ENCODE assay signal across 16 mouse cellular contexts in genomic region chr7:143300037-143300436, GRCm38 (mm10).
A peak's percentile ranks its signal among the peaks of the same experiment; 100 is the strongest.
DNase-seq lines count a peak whose midpoint lies in the region; ATAC-seq lines count a peak whose summit lies in the region.
"Had no signal": no experiment of that assay in that cellular context is flagged by ENCODE, and none has a peak within 500 bp of the region (broad histone marks: within the 10 kb centered on the region; RNA-seq: fewer than 3 reads in every experiment).

No protein-coding gene starts in this region.

- H3K9me3 ChIP-seq in forebrain, embryonic 10.5 days = peaks cover 17% of the 10 kb centered on the region
- H3K9me3 ChIP-seq in forebrain, embryonic 15.5 days = no peaks in the 10 kb centered on the region
- H3K9me3 ChIP-seq in kidney, embryonic 14.5 days (ENCODE audit: control insufficient read depth, low read length) = peaks cover 9% of the 10 kb centered on the region
- no peaks in the 10 kb centered on the region for H3K9me3 ChIP-seq in embryonic facial prominence, embryonic 11.5 days (replicated peaks; ENCODE audit: control insufficient read depth, low read length)
- H3K9me3 ChIP-seq in limb, embryonic 12.5 days = peaks cover 8% of the 10 kb centered on the region

- H3K27ac ChIP-seq in forebrain, embryonic 10.5 days = peak overlapping the region; percentile 72
- H3K27ac ChIP-seq in forebrain, embryonic 15.5 days (replicated peaks) = no peak overlapping the region
- H3K27ac ChIP-seq in kidney, embryonic 14.5 days (ENCODE audit: low read depth, low read length) = peak overlapping the region; percentile 15; the same call in 1 of the 2 replicates
- H3K27ac ChIP-seq in embryonic facial prominence, embryonic 11.5 days (replicated peaks; ENCODE audit: low read depth, low read length) = peak overlapping the region; percentile 60
- peak overlapping the region; percentile 81 for H3K27ac ChIP-seq in limb, embryonic 12.5 days
- H3K27ac ChIP-seq: layer of hippocampus, adult 2 months had no signal

- no peak for DNase-seq in forebrain, embryonic 10.5 days (ENCODE audit: extremely low spot score, low spot score)
- no peak for DNase-seq in kidney, adult 18-20 months
- peak; percentile 78 for DNase-seq in embryonic facial prominence, embryonic 11.5 days (ENCODE audit: low spot score)
- no peak for DNase-seq in layer of hippocampus, postnatal 14 days (ENCODE audit: low spot score in 2 of 2)
- DNase-seq in frontal cortex, adult 2 months (ENCODE audit: extremely low spot score in 1 of 2, low spot score in 1 of 2) = no peak
- DNase-seq: adrenal gland, postnatal 10 days; cerebellum, postnatal 10 days; heart, adult 11 months; kidney, adult 11 months; lung, adult 2 months; thymus, postnatal 36 days had no signal

- ATAC-seq in forebrain, embryonic 15.5 days (replicated peaks) = no peak
- ATAC-seq in kidney, embryonic 14.5 days (ENCODE audit: low FRiP score, low TSS enrichment) = no peak
- ATAC-seq in embryonic facial prominence, embryonic 11.5 days (replicated peaks; ENCODE audit: insufficient number of reproducible peaks, low FRiP score, low TSS enrichment, low read depth) = peak; percentile 46
- peak; percentile 69 for ATAC-seq in limb, embryonic 12.5 days (ENCODE audit: insufficient number of reproducible peaks, insufficient read depth, low FRiP score, low TSS enrichment, low read depth)

- no peak overlapping the region for H3K4me2 ChIP-seq in forebrain, embryonic 15.5 days (replicated peaks)
- H3K4me2 ChIP-seq in kidney, embryonic 14.5 days (replicated peaks; ENCODE audit: low read depth, low read length) = no peak overlapping the region
- no peak overlapping the region for H3K4me2 ChIP-seq in embryonic facial prominence, embryonic 11.5 days (ENCODE audit: low read depth, low read length)
- 0 out of 2 replicates have a peak overlapping the region, but pooled peaks have one; percentile 3 for H3K4me2 ChIP-seq in limb, embryonic 12.5 days

- no peak overlapping the region for H3K4me3 ChIP-seq in forebrain, embryonic 10.5 days
- no peak overlapping the region for H3K4me3 ChIP-seq in forebrain, embryonic 15.5 days
- no peak overlapping the region for H3K4me3 ChIP-seq in kidney, embryonic 14.5 days (ENCODE audit: low read length)
- H3K4me3 ChIP-seq in embryonic facial prominence, embryonic 11.5 days (ENCODE audit: low read depth, low read length) = no peak overlapping the region
- H3K4me3 ChIP-seq in limb, embryonic 12.5 days (replicated peaks) = no peak overlapping the region
- H3K4me3 ChIP-seq: erythroblast, embryonic 14.5 days; layer of hippocampus, adult 2 months had no signal

- WGBS in forebrain, embryonic 10.5 days = 52% methylated on average over 7 of the region's 7 CpGs
- 61% methylated on average over 7 of the region's 7 CpGs for WGBS in forebrain, embryonic 15.5 days
- WGBS in kidney, embryonic 14.5 days = 47% methylated on average over 7 of the region's 7 CpGs
- WGBS in embryonic facial prominence, embryonic 11.5 days = 25% methylated on average over 7 of the region's 7 CpGs
- 21% methylated on average over 7 of the region's 7 CpGs for WGBS in limb, embryonic 12.5 days

- peaks cover 10% of the 10 kb centered on the region; the same call in 1 of the 2 replicates for H3K27me3 ChIP-seq in forebrain, embryonic 10.5 days (ENCODE audit: poor library complexity, severe bottlenecking)
- H3K27me3 ChIP-seq in forebrain, embryonic 15.5 days = no peaks in the 10 kb centered on the region
- H3K27me3 ChIP-seq in kidney, embryonic 14.5 days (ENCODE audit: control insufficient read depth, insufficient read depth, low read length) = no peaks in the 10 kb centered on the region
- H3K27me3 ChIP-seq in embryonic facial prominence, embryonic 11.5 days (ENCODE audit: control insufficient read depth, insufficient read depth, low read length) = no peaks in the 10 kb centered on the region
- peaks cover 4% of the 10 kb centered on the region; the same call in 1 of the 2 replicates for H3K27me3 ChIP-seq in limb, embryonic 12.5 days

- peaks cover 22% of the 10 kb centered on the region for H3K4me1 ChIP-seq in forebrain, embryonic 10.5 days
- no peaks in the 10 kb centered on the region for H3K4me1 ChIP-seq in forebrain, embryonic 15.5 days
- H3K4me1 ChIP-seq in kidney, embryonic 14.5 days (ENCODE audit: control insufficient read depth, insufficient read depth, low read length) = peaks cover 12% of the 10 kb centered on the region; the same call in 1 of the 2 replicates
- H3K4me1 ChIP-seq in embryonic facial prominence, embryonic 11.5 days (ENCODE audit: control insufficient read depth, insufficient read depth, low read length) = no peaks in the 10 kb centered on the region; the same call in 1 of the 2 replicates
- H3K4me1 ChIP-seq in limb, embryonic 12.5 days (replicated peaks) = peaks cover 37% of the 10 kb centered on the region

- H3K36me3 ChIP-seq in forebrain, embryonic 10.5 days (replicated peaks) = no peaks in the 10 kb centered on the region
- no peaks in the 10 kb centered on the region for H3K36me3 ChIP-seq in forebrain, embryonic 15.5 days
- H3K36me3 ChIP-seq in kidney, embryonic 14.5 days (ENCODE audit: control insufficient read depth, insufficient read depth, low read length) = no peaks in the 10 kb centered on the region
- no peaks in the 10 kb centered on the region for H3K36me3 ChIP-seq in embryonic facial prominence, embryonic 11.5 days (replicated peaks; ENCODE audit: control insufficient read depth, insufficient read depth, low read depth, low read length)
- H3K36me3 ChIP-seq in limb, embryonic 12.5 days = no peaks in the 10 kb centered on the region

- no peak overlapping the region for H3K9ac ChIP-seq in forebrain, embryonic 15.5 days (replicated peaks)
- H3K9ac ChIP-seq in kidney, embryonic 14.5 days (ENCODE audit: low read depth, low read length) = no peak overlapping the region
- H3K9ac ChIP-seq in embryonic facial prominence, embryonic 11.5 days (replicated peaks; ENCODE audit: low read length) = no peak overlapping the region
- H3K9ac ChIP-seq in limb, embryonic 12.5 days (replicated peaks) = no peak overlapping the region

Comparison
In these comparisons a context has a peak if more than half of its experiments do, and no peak if none do; other contexts are left out.
1. ATAC-seq: peak in embryonic facial prominence, embryonic 11.5 days (single experiment) and limb, embryonic 12.5 days (single experiment); none in forebrain, embryonic 15.5 days (single experiment) and kidney, embryonic 14.5 days (single experiment).